Mouse (Mus musculus): ENCODE data around the gene Slc35f2. TPM values are rescaled to one million over a fixed set of nuclear protein-coding genes. Genes with fewer than 3 reads are reported as not detected.

The Slc35f2 gene
- 10 to 100 TPM in 2 of 3 experiments, 1 to 10 TPM in 1; 8.5 to 11.0 (median 10.6) TPM for polyA plus RNA-seq (2017; shearing (Covaris generic))

GRCm38 (mm10) chr9:53771344-53772021, at the start of gene Slc35f2:
Slc35f2 (plus strand) TSS chr9:53771538.
- peak; percentile 89 for ATAC-seq

- no peak for ATAC-seq
Measured at GRCm38 (mm10) chr9:53740829-53741404, 30.4 kb upstream of the Slc35f2 start.

- no peak for ATAC-seq
Measured at GRCm38 (mm10) chr9:53750411-53750810, 20.9 kb upstream of the Slc35f2 start.

- ATAC-seq, result peak; percentile 35
Measured at GRCm38 (mm10) chr9:53750899-53751298, 20.4 kb upstream of the Slc35f2 start.

- ATAC-seq, result no peak
Measured at GRCm38 (mm10) chr9:53754801-53755200, 16.5 kb upstream of the Slc35f2 start.

- ATAC-seq, result no peak
Measured at GRCm38 (mm10) chr9:53758142-53758541, 13.2 kb upstream of the Slc35f2 start.

- ATAC-seq, result no peak
Measured at GRCm38 (mm10) chr9:53764697-53765096, 6.6 kb upstream of the Slc35f2 start.

- ATAC-seq, result no peak
Measured at GRCm38 (mm10) chr9:53768486-53768885, 2.9 kb upstream of the Slc35f2 start.

GRCm38 (mm10) chr9:53770771-53771343, 481 bp upstream of the Slc35f2 start:
- no peak for ATAC-seq

- ATAC-seq, result no peak
Measured at GRCm38 (mm10) chr9:53772121-53772561, 803 bp downstream of the Slc35f2 start.

GRCm38 (mm10) chr9:53775511-53775910, 4.2 kb downstream of the Slc35f2 start:
- no peak for ATAC-seq

- peak; percentile 72 for ATAC-seq
Measured at GRCm38 (mm10) chr9:53786561-53787407, 15.4 kb downstream of the Slc35f2 start.

- ATAC-seq, result no peak
Measured at GRCm38 (mm10) chr9:53793830-53794330, 22.5 kb downstream of the Slc35f2 start.

- ATAC-seq, result no peak
Measured at GRCm38 (mm10) chr9:53794490-53794889, 23.2 kb downstream of the Slc35f2 start.

GRCm38 (mm10) chr9:53795351-53795750, 24.0 kb downstream of the Slc35f2 start:
- ATAC-seq, result no peak

- no peak for ATAC-seq
Measured at GRCm38 (mm10) chr9:53796386-53796785, 25.0 kb downstream of the Slc35f2 start.

- ATAC-seq, result no peak
Measured at GRCm38 (mm10) chr9:53797141-53797540, 25.8 kb downstream of the Slc35f2 start.

- ATAC-seq, result peak; percentile 28
Measured at GRCm38 (mm10) chr9:53802921-53803320, 31.6 kb downstream of the Slc35f2 start.

- peak; percentile 83 for ATAC-seq
Measured at GRCm38 (mm10) chr9:53806496-53807086, 35.3 kb downstream of the Slc35f2 start.

- ATAC-seq, result no peak
Measured at GRCm38 (mm10) chr9:53813418-53813817, 42.1 kb downstream of the Slc35f2 start.

GRCm38 (mm10) chr9:53818760-53819159, 47.4 kb downstream of the Slc35f2 start:
- ATAC-seq, result peak; percentile 75

GRCm38 (mm10) chr9:53825318-53825717, 54.0 kb downstream of the Slc35f2 start:
- peak; percentile 41 for ATAC-seq

Data from inflammation-experienced regulatory T-cells, adult 6 months (primary cell).